Mouse (Mus musculus): ENCODE data around the gene Tmem116. TPM values are rescaled to one million over a fixed set of nuclear protein-coding genes. Genes with fewer than 3 reads are reported as not detected.

The Tmem116 gene
- total and polyA plus RNA-seq, 3 experiments = 1.3 to 3.2 (median 2.3) TPM

- no peak overlapping the region for H3K9ac ChIP-seq (ENCODE audit: insufficient read depth, low read depth)
- H3K27me3 ChIP-seq (replicated peaks) = no peaks in the 10 kb centered on the region
- H3K27ac ChIP-seq (ENCODE audit: insufficient read depth, low read depth) = no peak overlapping the region
- no peaks in the 10 kb centered on the region for H3K36me3 ChIP-seq (replicated peaks in 1 of 2; ENCODE audit: control insufficient read depth in 1 of 2, insufficient read depth in 1 of 2, low read length in 1 of 2)
- H3K4me1 ChIP-seq (ENCODE audit: control insufficient read depth in 1 of 2, insufficient read depth in 2 of 2) = peaks cover 17 to 32% of the 10 kb centered on the region in 2 experiments
- in situ Hi-C loops (cut with MboI; ENCODE audit: low pct_ligation_motif_present, low pct_unique_long_range_greater_than_20kb, low sequenced_read_pairs) (no loop called here), dilution Hi-C loops (cut with MboI; ENCODE audit: extremely low pct_ligation_motif_present, extremely low pct_unique_long_range_greater_than_20kb, low sequenced_read_pairs) (no loop called here)
- TF ChIP-seq IRF4 (IDR thresholded peaks at IDR 0.05; ENCODE audit: low read depth, low read length) = peak; percentile 54; the same call in 1 of the 2 replicates
- TF ChIP-seq CHD1 (IDR thresholded peaks at IDR 0.05; ENCODE audit: low read depth, low read length) = no peak
- no peak for DNase-seq (ENCODE audit: extremely low read depth)
- no peak overlapping the region for H3K4me2 ChIP-seq (ENCODE audit: insufficient read depth, low read depth, poor library complexity, severe bottlenecking)
- H3K9me3 ChIP-seq (replicated peaks; ENCODE audit: low read length) = no peaks in the 10 kb centered on the region
- H3K4me3 ChIP-seq (replicated peaks in 1 of 3; ENCODE audit: low read depth in 2 of 3, low read length in 2 of 3, poor library complexity in 1 of 3) = no peak overlapping the region
- H3K79me2 ChIP-seq (replicated peaks; ENCODE audit: control insufficient read depth, extremely low read depth, insufficient read depth, poor library complexity, severe bottlenecking) = no peaks in the 10 kb centered on the region
Measured at GRCm38 (mm10) chr5:121469566-121469965, 17.9 kb downstream of the Tmem116 start.

GRCm38 (mm10) chr5:121472411-121472810 lies 20.7 kb downstream of the Tmem116 start:
- TF ChIP-seq TCF12 (IDR thresholded peaks at IDR 0.05; ENCODE audit: low read depth, low read length) (no peak), HCFC1 (IDR thresholded peaks at IDR 0.05; ENCODE audit: low read depth, low read length) (no peak), ZC3H11A (IDR thresholded peaks at IDR 0.05; ENCODE audit: low read depth, low read length) (no peak), E2F4 (IDR thresholded peaks at IDR 0.05; ENCODE audit: insufficient replicate concordance, low read depth, low read length) (no peak), MAFK (IDR thresholded peaks at IDR 0.05; ENCODE audit: insufficient replicate concordance, low read length) (no peak), ETS1 (conservative IDR thresholded peaks at IDR 0.05; ENCODE audit: low read depth, low read length) (no peak)
- no peaks in the 10 kb centered on the region for H3K27me3 ChIP-seq (replicated peaks)
- peaks cover 17 to 33% of the 10 kb centered on the region in 2 experiments for H3K4me1 ChIP-seq (ENCODE audit: control insufficient read depth in 1 of 2, insufficient read depth in 2 of 2)
- in situ Hi-C loops (cut with MboI; ENCODE audit: low pct_ligation_motif_present, low pct_unique_long_range_greater_than_20kb, low sequenced_read_pairs) = no loop called here
- H3K27ac ChIP-seq (ENCODE audit: insufficient read depth, low read depth) = no peak overlapping the region
- no peaks in the 10 kb centered on the region for H3K36me3 ChIP-seq (replicated peaks in 1 of 2; ENCODE audit: control insufficient read depth in 1 of 2, insufficient read depth in 1 of 2, low read length in 1 of 2)
- H3K79me2 ChIP-seq (replicated peaks; ENCODE audit: control insufficient read depth, extremely low read depth, insufficient read depth, poor library complexity, severe bottlenecking) = no peaks in the 10 kb centered on the region
- peak; percentile 32 for DNase-seq (ENCODE audit: extremely low read depth)
- no peak overlapping the region for H3K4me2 ChIP-seq (ENCODE audit: insufficient read depth, low read depth, poor library complexity, severe bottlenecking)
- H3K9me3 ChIP-seq (replicated peaks; ENCODE audit: low read length) = no peaks in the 10 kb centered on the region
- dilution Hi-C loops (cut with MboI; ENCODE audit: extremely low pct_ligation_motif_present, extremely low pct_unique_long_range_greater_than_20kb, low sequenced_read_pairs) = no loop called here
- no peak overlapping the region for H3K9ac ChIP-seq (ENCODE audit: insufficient read depth, low read depth)
- peak overlapping the region in 1 of 3 experiments; percentile 5 for H3K4me3 ChIP-seq (replicated peaks in 1 of 3; ENCODE audit: low read depth in 2 of 3, low read length in 2 of 3, poor library complexity in 1 of 3)

GRCm38 (mm10) chr5:121474610-121475009 lies 22.9 kb downstream of the Tmem116 start:
- H3K4me2 ChIP-seq (ENCODE audit: insufficient read depth, low read depth, poor library complexity, severe bottlenecking) = no peak overlapping the region
- no peaks in the 10 kb centered on the region for H3K27me3 ChIP-seq (replicated peaks)
- no peak for DNase-seq (ENCODE audit: extremely low read depth)
- dilution Hi-C loops (cut with MboI; ENCODE audit: extremely low pct_ligation_motif_present, extremely low pct_unique_long_range_greater_than_20kb, low sequenced_read_pairs) = no loop called here
- H3K27ac ChIP-seq (ENCODE audit: insufficient read depth, low read depth) = no peak overlapping the region
- peaks cover 14 to 30% of the 10 kb centered on the region in 2 experiments for H3K4me1 ChIP-seq (ENCODE audit: control insufficient read depth in 1 of 2, insufficient read depth in 2 of 2)
- H3K9ac ChIP-seq (ENCODE audit: insufficient read depth, low read depth) = no peak overlapping the region
- H3K4me3 ChIP-seq (replicated peaks in 1 of 3; ENCODE audit: low read depth in 2 of 3, low read length in 2 of 3, poor library complexity in 1 of 3) = no peak overlapping the region
- in situ Hi-C loops (cut with MboI; ENCODE audit: low pct_ligation_motif_present, low pct_unique_long_range_greater_than_20kb, low sequenced_read_pairs) = no loop called here
- TF ChIP-seq TCF12 (IDR thresholded peaks at IDR 0.05; ENCODE audit: low read depth, low read length) (no peak), USF1 (IDR thresholded peaks at IDR 0.05; ENCODE audit: low read depth, low read length) (no peak), MAZ (IDR thresholded peaks at IDR 0.05; ENCODE audit: low read depth, low read length) (no peak), ZC3H11A (IDR thresholded peaks at IDR 0.05; ENCODE audit: low read depth, low read length) (no peak), ZNF384 (IDR thresholded peaks at IDR 0.05; ENCODE audit: low read depth, low read length) (no peak), NRF1 (IDR thresholded peaks at IDR 0.05; ENCODE audit: low read depth, low read length) (no peak)
- H3K79me2 ChIP-seq (replicated peaks; ENCODE audit: control insufficient read depth, extremely low read depth, insufficient read depth, poor library complexity, severe bottlenecking) = no peaks in the 10 kb centered on the region
- H3K36me3 ChIP-seq (replicated peaks in 1 of 2; ENCODE audit: control insufficient read depth in 1 of 2, insufficient read depth in 1 of 2, low read length in 1 of 2) = no peaks in the 10 kb centered on the region
- no peaks in the 10 kb centered on the region for H3K9me3 ChIP-seq (replicated peaks; ENCODE audit: low read length)

All from CH12.LX (cell line).